ENCODE assay signal across 9 mouse cellular contexts in genomic region chr16:4567912-4568311, GRCm38 (mm10). TPM values are rescaled to one million over a fixed set of nuclear protein-coding genes. Genes with fewer than 3 reads are reported as not detected.
DNase-seq lines count a peak whose midpoint lies in the region; ATAC-seq and TF ChIP-seq lines count a peak whose summit lies in the region.
"Had no signal": no experiment of that assay in that cellular context is flagged by ENCODE, and none has a peak within 500 bp of the region (broad histone marks: within the 10 kb centered on the region; RNA-seq: fewer than 3 reads in every experiment).

No protein-coding gene starts in this region.

- no peak overlapping the region for H3K9ac ChIP-seq in forebrain, embryonic 13.5 days
- H3K9ac ChIP-seq: hindbrain, embryonic 15.5 days had no signal

- no peaks in the 10 kb centered on the region for H3K36me3 ChIP-seq in G1E (replicated peaks)
- no peaks in the 10 kb centered on the region for H3K36me3 ChIP-seq in forebrain, embryonic 13.5 days (ENCODE audit: poor library complexity, severe bottlenecking)
- H3K36me3 ChIP-seq: hindbrain, embryonic 15.5 days had no signal

- no peaks in the 10 kb centered on the region for H3K9me3 ChIP-seq in G1E (replicated peaks)
- no peaks in the 10 kb centered on the region for H3K9me3 ChIP-seq in forebrain, embryonic 13.5 days (replicated peaks)
- H3K9me3 ChIP-seq: hindbrain, embryonic 15.5 days had no signal

- no peak overlapping the region for H3K27ac ChIP-seq in forebrain, embryonic 13.5 days
- H3K27ac ChIP-seq: hindbrain, embryonic 15.5 days had no signal

- peak; percentile 49 for DNase-seq in G1E (ENCODE audit: low spot score)
- DNase-seq in brain, embryonic 14.5 days (ENCODE audit: low read depth) = peak; percentile 85
- peak; percentile 93 for DNase-seq in heart, postnatal 4 days
- DNase-seq in layer of hippocampus, postnatal 10 days (ENCODE audit: low spot score in 2 of 2) = peak; percentile 83 to 85
- DNase-seq in lung, postnatal 4 days = peak; percentile 79 to 89
- DNase-seq in right cerebral cortex, postnatal 14 days = peak; percentile 79
- peak; percentile 66 for DNase-seq in urinary bladder, postnatal 10 days (ENCODE audit: low spot score)

- WGBS in forebrain, embryonic 13.5 days = 18% methylated on average over 4 of the region's 4 CpGs

- no peak for TF ChIP-seq POLR2A in brain, embryonic 14.5 days (IDR thresholded peaks at IDR 0.05; ENCODE audit: borderline replicate concordance, extremely low read depth, insufficient read depth, insufficient read length, poor library complexity, severe bottlenecking)

- H3K4me3 ChIP-seq in G1E (ENCODE audit: low read depth, low read length) = no peak overlapping the region
- H3K4me3 ChIP-seq in forebrain, embryonic 13.5 days = no peak overlapping the region
- H3K4me3 ChIP-seq: hindbrain, embryonic 15.5 days had no signal

- peaks cover 18% of the 10 kb centered on the region for H3K4me1 ChIP-seq in G1E (ENCODE audit: insufficient read depth, low read depth, low read length)
- H3K4me1 ChIP-seq in forebrain, embryonic 13.5 days = 0 out of 2 replicates have a peak, but pooled peaks cover 6% of the 10 kb centered on the region

- no peak overlapping the region for H3K4me2 ChIP-seq in forebrain, embryonic 13.5 days
- H3K4me2 ChIP-seq: hindbrain, embryonic 15.5 days had no signal

- ATAC-seq in G1E (ENCODE audit: extremely low read depth, insufficient number of reproducible peaks, low FRiP score, poor library complexity, severe bottlenecking) = no peak
- peak; percentile 48 for ATAC-seq in forebrain, embryonic 13.5 days

- TF ChIP-seq CTCF in G1E (IDR thresholded peaks at IDR 0.05; ENCODE audit: low read depth, low read length) = peak; percentile 69
- peak; percentile 84; the same call in 1 of the 2 replicates for TF ChIP-seq CTCF in brain, embryonic 14.5 days (IDR thresholded peaks at IDR 0.05; ENCODE audit: borderline replicate concordance, extremely low read depth, insufficient read depth, insufficient read length)

- peaks cover 48% of the 10 kb centered on the region for H3K27me3 ChIP-seq in G1E (ENCODE audit: insufficient read depth, low read length)
- 0 out of 2 replicates have a peak, but pooled peaks cover 2% of the 10 kb centered on the region for H3K27me3 ChIP-seq in forebrain, embryonic 13.5 days
- H3K27me3 ChIP-seq: hindbrain, embryonic 15.5 days had no signal

RNA-seq across cellular contexts. Expression of gene Tfap4, which starts 8.3 kb away (rescaled TPM):
- total RNA-seq in G1E (2014; fragmentation: Nextera tagmentation) (46.3 and 69.0 TPM in 2 replicates), G1E (2017) (23.2 and 26.0 TPM in 2 replicates)
- 81.1 and 87.0 TPM in 2 replicates for polyA plus RNA-seq in G1E (2012)
- polyA plus RNA-seq in brain, embryonic 14.5 days (2012; rRNA removed) = 13.6 and 16.6 TPM in 2 replicates
- polyA plus RNA-seq in forebrain, embryonic 13.5 days (2015; fragmentation: Nextera tagmentation; extraction: Ambion mirVana) = 15.7 and 17.3 TPM in 2 replicates
- 1 to 10 TPM; 3.5 to 4.7 TPM for total RNA-seq in heart, postnatal 4 days (2021)
- 1 to 10 TPM; 4.2 to 4.3 TPM for total RNA-seq in layer of hippocampus, postnatal 10 days (2021)

RNA-seq across cellular contexts. Expression of gene Srl, which starts 26.3 kb away (rescaled TPM):
- total RNA-seq in G1E (2014; fragmentation: Nextera tagmentation) = 5.9 and 8.6 TPM in 2 replicates
- 5.3 and 8.5 TPM in 2 replicates for total RNA-seq in G1E (2017)
- polyA plus RNA-seq in G1E (2012) = 2.3 and 3.5 TPM in 2 replicates
- polyA plus RNA-seq in brain, embryonic 14.5 days (2012; rRNA removed) = 25.0 and 26.2 TPM in 2 replicates
- polyA plus RNA-seq in forebrain, embryonic 13.5 days (2015; fragmentation: Nextera tagmentation; extraction: Ambion mirVana) = 25.2 and 30.2 TPM in 2 replicates
- 1,000 to 10,000 TPM; 1,069 to 1,171 TPM for total RNA-seq in heart, postnatal 4 days (2021)
- total RNA-seq in layer of hippocampus, postnatal 10 days (2021) = 10 to 100 TPM; 25.4 to 25.7 TPM

RNA-seq across cellular contexts. Expression of gene Glis2, which starts 26.6 kb away (rescaled TPM):
- total RNA-seq in G1E (2014; fragmentation: Nextera tagmentation) (2.6 and 2.8 TPM in 2 replicates), G1E (2017) (1.0 and 1.2 TPM in 2 replicates)
- polyA plus RNA-seq in G1E (2012) = 2.6 and 3.0 TPM in 2 replicates
- polyA plus RNA-seq in brain, embryonic 14.5 days (2012; rRNA removed) = 41.8 and 45.4 TPM in 2 replicates
- polyA plus RNA-seq in forebrain, embryonic 13.5 days (2015; fragmentation: Nextera tagmentation; extraction: Ambion mirVana) = 16.7 and 19.4 TPM in 2 replicates
- total RNA-seq in heart, postnatal 4 days (2021) = 10 to 100 TPM; 35.3 to 43.8 TPM
- total RNA-seq in layer of hippocampus, postnatal 10 days (2021) = 10 to 100 TPM; 23.8 to 26.5 TPM

RNA-seq across cellular contexts. Expression of gene Pam16, which starts 56.9 kb away (rescaled TPM):
- 65.3 and 70.0 TPM in 2 replicates for total RNA-seq in G1E (2014; fragmentation: Nextera tagmentation)
- 41.7 and 48.3 TPM in 2 replicates for total RNA-seq in G1E (2017)
- polyA plus RNA-seq in G1E (2012) = 35.3 and 51.6 TPM in 2 replicates
- 121 and 169 TPM in 2 replicates for polyA plus RNA-seq in brain, embryonic 14.5 days (2012; rRNA removed)
- polyA plus RNA-seq in forebrain, embryonic 13.5 days (2015; fragmentation: Nextera tagmentation; extraction: Ambion mirVana) = 142 and 149 TPM in 2 replicates
- total RNA-seq in heart, postnatal 4 days (2021) = 10 to 100 TPM; 89.5 to 92.6 TPM
- 10 to 100 TPM; 71.0 to 77.1 TPM for total RNA-seq in layer of hippocampus, postnatal 10 days (2021)

Comparison
In these comparisons a context has a peak if more than half of its experiments do, and no peak if none do; other contexts are left out.
1. RNA of gene Tfap4, which starts 8.3 kb away (total RNA-seq): 23.2 to 69.0 TPM in G1E; 3.5 to 4.7 TPM in heart, postnatal 4 days and 4.2 to 4.3 TPM in layer of hippocampus, postnatal 10 days; every median in the first group is over 4 times any median in the second.
2. RNA of gene Srl, which starts 26.3 kb away (total RNA-seq): 1,069 to 1,171 TPM in heart, postnatal 4 days; 25.4 to 25.7 TPM in layer of hippocampus, postnatal 10 days and 5.3 to 8.6 TPM in G1E; every median in the first group is over 10 times any median in the second.
3. RNA of gene Glis2, which starts 26.6 kb away (total RNA-seq): 35.3 to 43.8 TPM in heart, postnatal 4 days and 23.8 to 26.5 TPM in layer of hippocampus, postnatal 10 days; 1.0 to 2.8 TPM in G1E; every median in the first group is over 4 times any median in the second.
4. Peak in every context shown above with its lines, with median percentiles within 50 percentile points of each other: DNase-seq.